Mouse (Mus musculus) brown adipose tissue, adult 24 weeks (tissue): ENCODE results near the gene Olfr1262. TPM values are rescaled to one million over a fixed set of nuclear protein-coding genes. Genes with fewer than 3 reads are reported as not detected.

Experiments used
- H3K27ac ChIP-seq: fragments of 200-500 bp; replicated peaks from 2 replicates; pipeline ENCODE4 v1.5.1; 2012; ENCODE audit warnings: low read depth, mild to moderate bottlenecking, low read length
- H3K4me1 ChIP-seq: fragments of 200-500 bp; 2 replicates; pipeline ENCODE4 v1.6.1; 2012; ENCODE audit warnings: low read length, mixed read lengths; ENCODE audit not compliant: control insufficient read depth, insufficient read depth, insufficient read length
- H3K4me3 ChIP-seq: fragments of 200-500 bp; 2 replicates; pipeline ENCODE4 v1.5.1; 2012; ENCODE audit warnings: low read depth, mild to moderate bottlenecking, low read length, moderate library complexity; ENCODE audit not compliant: insufficient read depth
- polyA plus RNA-seq: library from polyadenylated mRNA; stranded (reverse); fragments of >200 nt; gene quantifications from 2 replicates; pipeline ENCODE4 v1.2.4, GENCODE M21; 2012; ENCODE audit not compliant: missing spikeins, insufficient read depth, insufficient read length

Gene Olfr1262
- polyA plus RNA-seq, result not detected in 2 replicates

- no peak within 1 kb of the TSS for H3K4me3 ChIP-seq
- no peak within 1 kb of the TSS for H3K27ac ChIP-seq
- no peaks in the 10 kb centered on the region for H3K4me1 ChIP-seq
Observed at GRCm38 (mm10) chr2:89999845-90000244, at the start of gene Olfr1262. TSS of gene Olfr1262 (plus strand) at chr2:90000145.

DNA sequence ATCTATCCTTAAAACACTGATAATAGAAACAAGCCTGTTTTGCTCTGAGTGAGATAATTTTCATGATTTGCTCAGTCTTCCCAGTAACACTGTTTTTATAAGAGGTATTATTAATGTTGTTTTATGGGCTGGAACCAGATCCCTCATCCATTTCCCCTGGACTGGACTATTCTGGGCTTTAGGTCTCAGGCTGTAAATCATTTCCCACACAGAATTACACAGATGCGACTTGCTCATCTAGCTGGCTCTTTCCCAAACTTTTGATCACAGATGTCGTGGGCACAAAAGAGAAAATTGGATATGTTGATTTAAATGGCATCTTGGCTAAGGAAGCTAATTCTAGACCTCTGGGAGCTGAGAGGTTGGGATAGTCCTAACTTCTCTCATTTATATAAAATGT, 25.8 kb upstream of the Olfr1262 start, which contains the start of gene Olfr1260:
Gene Olfr1260 (plus strand): TSS at position 157 of the 400 bp plus-strand sequence.
- no peak within 1 kb of the TSS for H3K4me3 ChIP-seq
- H3K4me1 ChIP-seq, result no peaks in the 10 kb centered on the region
- H3K27ac ChIP-seq, result no peak within 1 kb of the TSS

- Histone ChIP-seq H3K27ac (no peak overlapping the region), H3K4me1 (no peaks in the 10 kb centered on the region), H3K4me3 (no peak overlapping the region)
Observed at GRCm38 (mm10) chr2:89977709-89978108, 22.2 kb upstream of the Olfr1262 start.

DNA sequence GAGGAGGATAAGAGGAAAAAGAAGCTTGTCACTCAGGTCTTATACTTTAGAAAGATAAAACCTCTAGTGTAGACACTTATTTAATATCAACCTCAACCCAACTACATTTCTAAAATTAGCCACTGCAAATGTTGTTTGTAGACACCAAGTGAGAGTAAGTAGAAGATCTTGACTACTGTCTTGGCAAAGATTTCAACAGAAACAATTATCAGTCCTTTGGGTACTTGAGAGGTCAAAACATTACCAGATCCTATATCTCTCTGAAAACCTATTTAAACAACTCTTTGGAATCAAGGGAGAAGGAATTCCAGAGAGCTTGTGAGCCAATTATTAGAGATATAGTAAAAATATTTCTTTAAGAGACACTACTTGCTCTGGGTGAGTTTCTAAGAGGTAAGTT, 9.0 kb upstream of the Olfr1262 start, which contains the start of gene Olfr1261:
Gene Olfr1261 (plus strand): TSS at position 301 of the 400 bp plus-strand sequence.
- no peaks in the 10 kb centered on the region for H3K4me1 ChIP-seq
- no peak within 1 kb of the TSS for H3K4me3 ChIP-seq
- H3K27ac ChIP-seq, result no peak within 1 kb of the TSS

GRCm38 (mm10) chr2:90011831-90012230, 11.9 kb downstream of the Olfr1262 start, which contains the start of gene Olfr1263:
TSS of gene Olfr1263 (plus strand) at chr2:90012131.
- no peak within 1 kb of the TSS for H3K4me3 ChIP-seq
- H3K27ac ChIP-seq, result no peak within 1 kb of the TSS
- no peaks in the 10 kb centered on the region for H3K4me1 ChIP-seq

- H3K4me3 ChIP-seq, result no peak within 1 kb of the TSS
- H3K4me1 ChIP-seq, result no peaks in the 10 kb centered on the region
- no peak within 1 kb of the TSS for H3K27ac ChIP-seq
Observed at GRCm38 (mm10) chr2:90025477-90025876, 25.5 kb downstream of the Olfr1262 start, which contains the start of gene Olfr1264. TSS of gene Olfr1264 (minus strand) at chr2:90025577.

- H3K4me1 ChIP-seq, result no peaks in the 10 kb centered on the region
- no peak within 1 kb of the TSS for H3K4me3 ChIP-seq
- no peak within 1 kb of the TSS for H3K27ac ChIP-seq
Observed at GRCm38 (mm10) chr2:90035037-90035436, 35.1 kb downstream of the Olfr1262 start, which contains the start of gene Olfr1265. TSS of gene Olfr1265 (plus strand) at chr2:90035337.

Other genes with a start within 250 kb of the Olfr1262 start
- gene Olfr1253, start 243.1 kb upstream of the Olfr1262 start, polyA plus RNA-seq, result not detected in 2 replicates
- gene Olfr1254, start 206.5 kb upstream of the Olfr1262 start, polyA plus RNA-seq, result not detected in 2 replicates
- not detected in 2 replicates for gene Olfr1255, start 188.1 kb upstream of the Olfr1262 start, polyA plus RNA-seq
- gene Olfr1256, start 158.6 kb upstream of the Olfr1262 start, polyA plus RNA-seq, result not detected in 2 replicates
- gene Olfr48, start 151.9 kb upstream of the Olfr1262 start, polyA plus RNA-seq, result not detected in 2 replicates
- not detected in 2 replicates for gene Olfr1257, start 121.7 kb upstream of the Olfr1262 start, polyA plus RNA-seq
- gene Olfr1258, start 72.8 kb upstream of the Olfr1262 start, polyA plus RNA-seq, result not detected in 2 replicates
- gene Olfr1259, start 51.5 kb upstream of the Olfr1262 start, polyA plus RNA-seq, result not detected in 2 replicates
- not detected in 2 replicates for gene Olfr1260, start 25.8 kb upstream of the Olfr1262 start, polyA plus RNA-seq
- gene Olfr1261, start 8.9 kb upstream of the Olfr1262 start, polyA plus RNA-seq, result not detected in 2 replicates
- gene Olfr1263, start 12.0 kb downstream of the Olfr1262 start, polyA plus RNA-seq, result not detected in 2 replicates
- gene Olfr1264, start 25.4 kb downstream of the Olfr1262 start, polyA plus RNA-seq, result not detected in 2 replicates
- not detected in 2 replicates for gene Olfr1265, start 35.2 kb downstream of the Olfr1262 start, polyA plus RNA-seq
- not detected in 2 replicates for gene Olfr140, start 63.4 kb downstream of the Olfr1262 start, polyA plus RNA-seq
- gene Olfr1269, start 121.3 kb downstream of the Olfr1262 start, polyA plus RNA-seq, result not detected in 2 replicates
- not detected in 2 replicates for gene Olfr32, start 142.2 kb downstream of the Olfr1262 start, polyA plus RNA-seq
- not detected in 2 replicates for gene Olfr1270, start 152.9 kb downstream of the Olfr1262 start, polyA plus RNA-seq
- gene Olfr1506, start 224.3 kb downstream of the Olfr1262 start, polyA plus RNA-seq, result not detected in 2 replicates